Mouse (Mus musculus) kidney, embryonic 16.5 days (tissue): ENCODE measurements around the gene Lipc. TPM values are rescaled to one million over a fixed set of nuclear protein-coding genes. Genes with fewer than 3 reads are reported as not detected.
A peak's percentile ranks its signal among the peaks of the same experiment; 100 is the strongest.

Source experiments
- ATAC-seq: fragments of 200-750 bp; cut with Nextera tagmentation; 2 replicates; pipeline ENCODE4 v1.8.0; 2017; ENCODE audit warnings: moderate TSS enrichment; ENCODE audit not compliant: low FRiP score, low TSS enrichment
- H3K27ac ChIP-seq: fragments of 300-500 bp; sonication (generic); 2 replicates; pipeline ENCODE4 v1.5.1; 2014; ENCODE audit warnings: low read length
- H3K27me3 ChIP-seq: fragments of 300-500 bp; sonication (generic); 2 replicates; pipeline ENCODE4 v1.6.1; 2014; ENCODE audit warnings: low read length, control low read depth, mixed read lengths; ENCODE audit not compliant: insufficient read depth
- H3K36me3 ChIP-seq: fragments of 300-500 bp; sonication (generic); 2 replicates; pipeline ENCODE4 v1.6.1; 2014; ENCODE audit warnings: low read length, control low read depth, mixed read lengths; ENCODE audit not compliant: insufficient read depth
- H3K4me1 ChIP-seq: fragments of 300-500 bp; sonication (generic); 2 replicates; pipeline ENCODE4 v1.6.1; 2014; ENCODE audit warnings: low read length, control low read depth, mixed read lengths; ENCODE audit not compliant: insufficient read depth
- H3K4me2 ChIP-seq: fragments of 300-500 bp; sonication (generic); replicated peaks from 2 replicates; pipeline ENCODE4 v1.6.1; 2014; ENCODE audit warnings: low read depth, low read length
- H3K4me3 ChIP-seq: fragments of 300-500 bp; sonication (generic); 2 replicates; pipeline ENCODE4 v1.5.1; 2014; ENCODE audit warnings: mild to moderate bottlenecking, low read length
- H3K9ac ChIP-seq: fragments of 300-500 bp; sonication (generic); replicated peaks from 2 replicates; pipeline ENCODE4 v1.6.1; 2014; ENCODE audit warnings: low read length
- H3K9me3 ChIP-seq: fragments of 300-500 bp; sonication (generic); 2 replicates; pipeline ENCODE4 v1.6.1; 2016; ENCODE audit warnings: low read length, control low read depth
- WGBS: fragments of 180-500 bp; shearing (Covaris S2); extraction: QIAGEN DNeasy Blood & Tissue Kit; methylation state at CpG from one replicate; pipeline ENCODE4 v1.1.7; 2014; 5-methylcytosine and 5-hydroxymethylcytosine counted together
- polyA plus RNA-seq: library from polyadenylated mRNA; unstranded; fragments of >200 nt; fragmentation: Nextera tagmentation; extraction: Ambion mirVana; gene quantifications from 2 replicates; pipeline ENCODE4 v1.2.1, GENCODE M21; 2015

Lipc gene
- polyA plus RNA-seq = 0.89 and 2.4 TPM in 2 replicates

GRCm38 (mm10) chr9:70952126-70952525 is at the start of gene Lipc:
Gene Lipc, minus strand, starts transcription at chr9:70952226.
- Histone ChIP-seq H3K9me3 (no peaks in the 10 kb centered on the region), H3K4me3 (no peak within 1 kb of the TSS), H3K4me2 (no peak within 1 kb of the TSS), H3K27me3 (no peaks in the 10 kb centered on the region), H3K4me1 (no peaks in the 10 kb centered on the region), H3K9ac (no peak within 1 kb of the TSS), H3K36me3 (no peaks in the 10 kb centered on the region), H3K27ac (no peak within 1 kb of the TSS)
- WGBS = 87% methylated on average over 4 of the region's 4 CpGs
- no peak for ATAC-seq

- Histone ChIP-seq H3K27me3 (no peaks in the 10 kb centered on the region), H3K4me2 (no peak overlapping the region), H3K4me3 (no peak overlapping the region), H3K9me3 (0 out of 2 replicates have a peak, but pooled peaks cover 3% of the 10 kb centered on the region), H3K9ac (no peak overlapping the region), H3K4me1 (no peaks in the 10 kb centered on the region), H3K36me3 (no peaks in the 10 kb centered on the region), H3K27ac (no peak overlapping the region)
- ATAC-seq = no peak
- 83% methylated on average over 4 of the region's 4 CpGs for WGBS
Observed at GRCm38 (mm10) chr9:70999161-70999560, 47.1 kb upstream of the Lipc start.

- ATAC-seq = no peak
- no peak overlapping the region for H3K27ac ChIP-seq
Observed at GRCm38 (mm10) chr9:70998719-70999118, 46.7 kb upstream of the Lipc start.

GRCm38 (mm10) chr9:70993326-70993725 is 41.3 kb upstream of the Lipc start:
- 60% methylated on average over 6 of the region's 6 CpGs for WGBS
- Histone ChIP-seq H3K9ac (no peak overlapping the region), H3K4me1 (no peaks in the 10 kb centered on the region), H3K4me3 (no peak overlapping the region), H3K27ac (no peak overlapping the region), H3K4me2 (no peak overlapping the region), H3K27me3 (no peaks in the 10 kb centered on the region), H3K9me3 (0 out of 2 replicates have a peak, but pooled peaks cover 3% of the 10 kb centered on the region), H3K36me3 (no peaks in the 10 kb centered on the region)
- no peak for ATAC-seq

More at GRCm38 (mm10) chr9:70998719-70999118, 46.7 kb upstream of the Lipc start:
- Histone ChIP-seq H3K27me3 (no peaks in the 10 kb centered on the region), H3K4me1 (no peaks in the 10 kb centered on the region), H3K9ac (no peak overlapping the region), H3K9me3 (0 out of 2 replicates have a peak, but pooled peaks cover 3% of the 10 kb centered on the region), H3K4me3 (no peak overlapping the region), H3K36me3 (no peaks in the 10 kb centered on the region), H3K4me2 (no peak overlapping the region)
- WGBS = 72% methylated on average over 6 of the region's 6 CpGs

- no peak overlapping the region for H3K9ac ChIP-seq
- H3K4me2 ChIP-seq = no peak overlapping the region
- 0 out of 2 replicates have a peak, but pooled peaks cover under 1% of the 10 kb centered on the region for H3K9me3 ChIP-seq
- WGBS = 83% methylated on average over 5 of the region's 5 CpGs
- no peak overlapping the region for H3K27ac ChIP-seq
- H3K4me1 ChIP-seq = peaks cover 12% of the 10 kb centered on the region
- ATAC-seq = no peak
- H3K27me3 ChIP-seq = no peaks in the 10 kb centered on the region
- H3K36me3 ChIP-seq = no peaks in the 10 kb centered on the region
- no peak overlapping the region for H3K4me3 ChIP-seq
Observed at GRCm38 (mm10) chr9:70991401-70991800, 39.4 kb upstream of the Lipc start.

GRCm38 (mm10) chr9:70987210-70987609 is 35.2 kb upstream of the Lipc start:
- peaks cover 12% of the 10 kb centered on the region for H3K4me1 ChIP-seq
- 0 out of 2 replicates have a peak overlapping the region, but pooled peaks have one; percentile 8 for H3K9ac ChIP-seq
- no peak overlapping the region for H3K4me2 ChIP-seq
- H3K27ac ChIP-seq = no peak overlapping the region
- H3K4me3 ChIP-seq = no peak overlapping the region
- WGBS = 28% methylated on average over 2 of the region's 2 CpGs
- peaks cover 6% of the 10 kb centered on the region; the same call in 1 of the 2 replicates for H3K9me3 ChIP-seq
- H3K27me3 ChIP-seq = no peaks in the 10 kb centered on the region
- no peaks in the 10 kb centered on the region for H3K36me3 ChIP-seq
- peak; percentile 67; the same call in 1 of the 2 replicates for ATAC-seq

GRCm38 (mm10) chr9:70982991-70983480 is 31.0 kb upstream of the Lipc start:
- H3K9me3 ChIP-seq = peaks cover 13% of the 10 kb centered on the region
- no peak overlapping the region for H3K4me3 ChIP-seq
- H3K9ac ChIP-seq = no peak overlapping the region
- H3K36me3 ChIP-seq = no peaks in the 10 kb centered on the region
- H3K4me2 ChIP-seq = no peak overlapping the region
- H3K4me1 ChIP-seq = peaks cover 12% of the 10 kb centered on the region
- 95% methylated on average over 3 of the region's 3 CpGs for WGBS
- no peak overlapping the region for H3K27ac ChIP-seq
- no peaks in the 10 kb centered on the region for H3K27me3 ChIP-seq
- no peak for ATAC-seq

- no peaks in the 10 kb centered on the region for H3K36me3 ChIP-seq
- no peak overlapping the region for H3K9ac ChIP-seq
- no peak overlapping the region for H3K4me3 ChIP-seq
- 92% methylated on average over 1 of the region's 1 CpGs for WGBS
- H3K4me2 ChIP-seq = no peak overlapping the region
- ATAC-seq = no peak
- peaks cover 1% of the 10 kb centered on the region for H3K4me1 ChIP-seq
- H3K9me3 ChIP-seq = peaks cover 13% of the 10 kb centered on the region
- no peak overlapping the region for H3K27ac ChIP-seq
- H3K27me3 ChIP-seq = no peaks in the 10 kb centered on the region
Observed at GRCm38 (mm10) chr9:70981721-70982120, 29.7 kb upstream of the Lipc start.

- Histone ChIP-seq H3K27ac (no peak overlapping the region), H3K4me2 (no peak overlapping the region), H3K4me3 (no peak overlapping the region), H3K27me3 (no peaks in the 10 kb centered on the region), H3K9me3 (peaks cover 7% of the 10 kb centered on the region), H3K9ac (no peak overlapping the region), H3K4me1 (no peaks in the 10 kb centered on the region), H3K36me3 (no peaks in the 10 kb centered on the region)
- ATAC-seq = no peak
- 94% methylated on average over 2 of the region's 2 CpGs for WGBS
Observed at GRCm38 (mm10) chr9:70979641-70980040, 27.6 kb upstream of the Lipc start.

GRCm38 (mm10) chr9:70979171-70979570 is 27.1 kb upstream of the Lipc start:
- peaks cover 7% of the 10 kb centered on the region for H3K9me3 ChIP-seq
- WGBS = 87% methylated on average over 5 of the region's 5 CpGs
- H3K27ac ChIP-seq = no peak overlapping the region
- H3K4me1 ChIP-seq = no peaks in the 10 kb centered on the region
- no peak overlapping the region for H3K4me2 ChIP-seq
- H3K36me3 ChIP-seq = no peaks in the 10 kb centered on the region
- no peak overlapping the region for H3K4me3 ChIP-seq
- no peaks in the 10 kb centered on the region for H3K27me3 ChIP-seq
- ATAC-seq = no peak
- no peak overlapping the region for H3K9ac ChIP-seq
